Mouse (Mus musculus): ENCODE data around the gene Wnt7b.

Gene Wnt7b

GRCm38 (mm10) chr15:85600696-85601094, 18.4 kb upstream of the Wnt7b start:
- no peak for DNase-seq

GRCm38 (mm10) chr15:85599887-85600695, 17.8 kb upstream of the Wnt7b start:
- peak; percentile 44 for DNase-seq

GRCm38 (mm10) chr15:85598984-85599886, 17.0 kb upstream of the Wnt7b start:
- peak; percentile 61 for DNase-seq

GRCm38 (mm10) chr15:85598443-85598842, 16.2 kb upstream of the Wnt7b start:
- DNase-seq: no peak

GRCm38 (mm10) chr15:85597403-85597802, 15.1 kb upstream of the Wnt7b start:
- no peak for DNase-seq

GRCm38 (mm10) chr15:85592674-85593073, 10.4 kb upstream of the Wnt7b start:
- no peak for DNase-seq

- DNase-seq: no peak
Observed at GRCm38 (mm10) chr15:85590831-85591230, 8.6 kb upstream of the Wnt7b start.

GRCm38 (mm10) chr15:85583504-85583903, 1.2 kb upstream of the Wnt7b start:
- peak; percentile 80 for DNase-seq

GRCm38 (mm10) chr15:85583024-85583423, 751 bp upstream of the Wnt7b start:
- DNase-seq: peak; percentile 76

GRCm38 (mm10) chr15:85581563-85582064, 659 bp downstream of the Wnt7b start:
- no peak for DNase-seq

- DNase-seq: no peak
Observed at GRCm38 (mm10) chr15:85580934-85581562, 1.2 kb downstream of the Wnt7b start.

GRCm38 (mm10) chr15:85580483-85580882, 1.8 kb downstream of the Wnt7b start:
- no peak for DNase-seq

GRCm38 (mm10) chr15:85577583-85578460, 4.5 kb downstream of the Wnt7b start:
- DNase-seq: no peak

GRCm38 (mm10) chr15:85576511-85577440, 5.5 kb downstream of the Wnt7b start:
- no peak for DNase-seq

- no peak for DNase-seq
Observed at GRCm38 (mm10) chr15:85576110-85576509, 6.2 kb downstream of the Wnt7b start.

GRCm38 (mm10) chr15:85574558-85574957, 7.7 kb downstream of the Wnt7b start:
- DNase-seq: no peak

- DNase-seq: no peak
Observed at GRCm38 (mm10) chr15:85574086-85574485, 8.2 kb downstream of the Wnt7b start.

GRCm38 (mm10) chr15:85572619-85573254, 9.5 kb downstream of the Wnt7b start:
- no peak for DNase-seq

- DNase-seq: no peak
Observed at GRCm38 (mm10) chr15:85569995-85570734, 12.1 kb downstream of the Wnt7b start.
